Mouse (Mus musculus) thymus, postnatal 14 days (tissue): ENCODE results near the gene Calm1.

ENCODE experiments used
- DNase-seq: peaks from one replicate; pipeline ENCODE4 v3.0.0; 2021

Gene Calm1

GRCm38 (mm10) chr12:100198967-100199660 lies at the start of gene Calm1:
Gene Calm1 (plus strand): TSS chr12:100199435.
- peak; percentile 96 for DNase-seq

GRCm38 (mm10) chr12:100152466-100152865 lies 46.8 kb upstream of the Calm1 start:
- DNase-seq = no peak

GRCm38 (mm10) chr12:100159261-100159975 lies 39.8 kb upstream of the Calm1 start, which contains the start of gene Nrde2:
Gene Nrde2 (minus strand): TSS chr12:100159653.
- DNase-seq = peak; percentile 93

GRCm38 (mm10) chr12:100164991-100165500 lies 34.2 kb upstream of the Calm1 start:
- DNase-seq = no peak

- peak; percentile 64 for DNase-seq
These were observed 33.1 kb upstream of the Calm1 start for GRCm38 (mm10) chr12:100166177-100166576.

- no peak for DNase-seq
These were observed 32.3 kb upstream of the Calm1 start for GRCm38 (mm10) chr12:100166939-100167338.

GRCm38 (mm10) chr12:100167502-100167901 lies 31.7 kb upstream of the Calm1 start:
- no peak for DNase-seq

- DNase-seq = peak; percentile 46
These were observed 31.0 kb upstream of the Calm1 start for GRCm38 (mm10) chr12:100167931-100168871.

GRCm38 (mm10) chr12:100172481-100172880 lies 26.8 kb upstream of the Calm1 start:
- no peak for DNase-seq

GRCm38 (mm10) chr12:100176469-100177056 lies 22.7 kb upstream of the Calm1 start:
- DNase-seq = no peak

GRCm38 (mm10) chr12:100178898-100179440 lies 20.3 kb upstream of the Calm1 start:
- DNase-seq = no peak

- DNase-seq = no peak
These were observed 18.4 kb upstream of the Calm1 start for GRCm38 (mm10) chr12:100180802-100181201.

GRCm38 (mm10) chr12:100182676-100183075 lies 16.6 kb upstream of the Calm1 start:
- DNase-seq = no peak

- no peak for DNase-seq
These were observed 15.3 kb upstream of the Calm1 start for GRCm38 (mm10) chr12:100183970-100184369.

GRCm38 (mm10) chr12:100184976-100185375 lies 14.3 kb upstream of the Calm1 start:
- DNase-seq = peak; percentile 30

- DNase-seq = no peak
These were observed 13.3 kb upstream of the Calm1 start for GRCm38 (mm10) chr12:100185897-100186296.

- no peak for DNase-seq
These were observed 12.9 kb upstream of the Calm1 start for GRCm38 (mm10) chr12:100186376-100186775.

- peak; percentile 99 for DNase-seq
These were observed 12.1 kb upstream of the Calm1 start for GRCm38 (mm10) chr12:100187013-100187755.

- peak; percentile 51 for DNase-seq
These were observed 11.3 kb upstream of the Calm1 start for GRCm38 (mm10) chr12:100187756-100188430.

- no peak for DNase-seq
These were observed 8.4 kb upstream of the Calm1 start for GRCm38 (mm10) chr12:100190802-100191201.

GRCm38 (mm10) chr12:100194181-100194580 lies 5.1 kb upstream of the Calm1 start:
- no peak for DNase-seq
